Mouse (Mus musculus) bone marrow, adult 2 months (tissue): ENCODE measurements at regions not wholly inside any gene's neighbourhood (a gene's known extent, or its start where the extent isn't known, plus 50 kb on each side); places are given as distances from the start of the nearest gene placed in this dataset.
"Not testable (repeated sequence)": the region's sequence is repeated elsewhere in the genome, so short reads cannot be mapped to it uniquely, and the experiment has no call there.

ENCODE experiments used
- H3K27ac ChIP-seq: fragments of 200-500 bp; 2 replicates; pipeline ENCODE4 v1.5.1; 2012; ENCODE audit warnings: low read depth, mild to moderate bottlenecking, control low read depth, inconsistent platforms, low read length; ENCODE audit not compliant: control insufficient read depth, poor library complexity, insufficient read depth
- H3K4me1 ChIP-seq: fragments of 200-500 bp; 2 replicates; pipeline ENCODE4 v1.6.1; 2011; ENCODE audit warnings: low read length; ENCODE audit not compliant: control insufficient read depth, insufficient read depth
- H3K4me3 ChIP-seq: fragments of 200-500 bp; replicated peaks from 2 replicates; pipeline ENCODE3; 2011; ENCODE audit warnings: mild to moderate bottlenecking, low read depth, low read length, control low read depth; ENCODE audit not compliant: control insufficient read depth
- CTCF ChIP-seq: fragments of 200-500 bp; IDR thresholded peaks from 2 replicates; pipeline ENCODE4 v1.5.1; 2011; ENCODE audit warnings: low read length, control low read depth; ENCODE audit not compliant: control insufficient read depth, insufficient read depth
- POLR2A ChIP-seq: fragments of 200-500 bp; IDR thresholded peaks from 2 replicates; pipeline ENCODE4 v1.6.1; 2011; ENCODE audit warnings: low read depth, mild to moderate bottlenecking, control low read depth, low read length, borderline replicate concordance; ENCODE audit not compliant: control insufficient read depth
- WGBS: fragments of 180-500 bp; shearing (Covaris S2); methylation state at CpG from one replicate; pipeline ENCODE4 v1.1.7; 2018; 5-methylcytosine and 5-hydroxymethylcytosine counted together

DNA sequence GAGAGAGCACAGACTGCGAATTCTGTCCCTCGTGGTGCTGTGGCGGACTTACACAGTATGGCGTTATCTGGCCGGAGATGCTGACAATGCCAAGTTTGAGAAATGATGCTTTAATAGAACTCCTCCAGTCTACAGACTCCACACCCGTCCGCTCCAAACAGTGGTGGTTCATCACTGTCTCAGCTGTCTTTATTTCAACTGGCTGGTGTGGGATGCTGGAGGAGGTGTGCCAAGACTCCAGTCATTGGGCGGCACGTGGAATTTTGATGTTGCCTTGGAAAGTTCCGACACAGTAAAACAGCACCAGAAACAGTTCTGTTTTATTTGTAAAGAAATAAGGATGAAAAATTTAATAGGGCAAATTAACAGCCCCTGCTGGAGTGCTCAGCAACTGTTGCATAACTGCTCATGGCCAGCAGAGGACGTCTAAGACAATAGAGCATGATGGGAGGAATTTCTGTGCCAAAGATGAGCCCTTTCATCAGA, 141.8 kb upstream of the 1700025G04Rik start:
- H3K4me1 ChIP-seq: no peaks in the 10 kb centered on the region
- H3K27ac ChIP-seq: no peak overlapping the region
- TF ChIP-seq CTCF (no peak), POLR2A (no peak)
- H3K4me3 ChIP-seq: no peak overlapping the region
- 80% methylated on average over 11 of the region's 11 CpGs for WGBS

- TF ChIP-seq POLR2A (no peak), CTCF (no peak)
- Histone ChIP-seq H3K4me3 (no peak overlapping the region), H3K27ac (no peak overlapping the region), H3K4me1 (no peaks in the 10 kb centered on the region)
- WGBS: 73% methylated on average over 2 of the region's 2 CpGs
Measured at GRCm38 (mm10) chr1:152229709-152230108, 139.8 kb upstream of the 1700025G04Rik start.

GRCm38 (mm10) chr1:152226049-152226448, 136.1 kb upstream of the 1700025G04Rik start:
- Histone ChIP-seq H3K4me1 (no peaks in the 10 kb centered on the region), H3K27ac (no peak overlapping the region), H3K4me3 (no peak overlapping the region)
- 83% methylated on average over 3 of the region's 3 CpGs for WGBS
- TF ChIP-seq CTCF (no peak), POLR2A (no peak)

GRCm38 (mm10) chr1:152223666-152224065, 133.7 kb upstream of the 1700025G04Rik start:
- 44% methylated on average over 1 of the region's 1 CpGs for WGBS
- H3K4me1 ChIP-seq: no peaks in the 10 kb centered on the region
- no peak for TF ChIP-seq CTCF
- TF ChIP-seq POLR2A: no peak
- H3K27ac ChIP-seq: no peak overlapping the region
- no peak overlapping the region for H3K4me3 ChIP-seq

DNA sequence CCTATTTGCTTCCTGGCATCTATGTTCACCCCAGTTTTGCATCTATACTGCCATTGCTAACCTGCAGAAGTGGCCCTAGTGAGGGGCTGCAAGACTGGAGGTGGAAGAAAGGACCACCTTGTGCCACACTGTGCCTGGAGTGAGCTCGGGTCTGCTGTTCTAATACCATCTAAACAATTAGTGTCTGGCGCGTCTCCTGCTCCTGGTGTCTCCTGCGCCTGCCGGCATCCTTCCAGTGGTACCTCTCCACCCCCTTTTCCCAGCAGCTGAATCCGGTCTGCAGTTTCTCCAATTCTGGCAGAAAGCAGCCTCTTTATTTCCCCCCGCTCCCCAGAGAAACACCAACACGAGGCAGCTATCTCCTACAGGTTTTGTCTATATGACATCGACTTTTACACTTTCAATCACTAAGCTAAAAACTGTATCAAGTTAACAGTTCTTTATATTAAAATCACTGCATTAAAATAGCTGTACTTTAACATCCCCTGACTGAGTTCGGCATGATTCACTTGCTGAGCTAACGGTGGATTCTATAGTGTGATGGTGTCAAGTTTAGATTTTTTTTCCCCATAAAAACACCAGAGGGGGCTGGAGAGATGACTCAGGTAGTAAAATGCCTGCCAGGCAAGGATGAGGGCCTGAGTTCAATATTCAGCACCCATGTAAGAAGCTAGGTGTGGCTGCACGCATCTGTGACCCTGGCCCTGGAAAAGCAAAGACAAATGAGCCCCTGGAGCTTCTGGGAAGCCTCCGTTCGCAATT, 131.1 kb upstream of the 1700025G04Rik start:
- WGBS: 88% methylated on average over 14 of the region's 14 CpGs
- H3K27ac ChIP-seq: no peak overlapping the region
- no peaks in the 10 kb centered on the region for H3K4me1 ChIP-seq
- no peak for TF ChIP-seq CTCF
- no peak for TF ChIP-seq POLR2A
- H3K4me3 ChIP-seq: no peak overlapping the region

- 81% methylated on average over 5 of the region's 5 CpGs for WGBS
- not testable (repeated sequence) for H3K4me3 ChIP-seq, H3K4me1 ChIP-seq, H3K27ac ChIP-seq
Measured at GRCm38 (mm10) chr1:152219752-152220151, 129.8 kb upstream of the 1700025G04Rik start.

DNA sequence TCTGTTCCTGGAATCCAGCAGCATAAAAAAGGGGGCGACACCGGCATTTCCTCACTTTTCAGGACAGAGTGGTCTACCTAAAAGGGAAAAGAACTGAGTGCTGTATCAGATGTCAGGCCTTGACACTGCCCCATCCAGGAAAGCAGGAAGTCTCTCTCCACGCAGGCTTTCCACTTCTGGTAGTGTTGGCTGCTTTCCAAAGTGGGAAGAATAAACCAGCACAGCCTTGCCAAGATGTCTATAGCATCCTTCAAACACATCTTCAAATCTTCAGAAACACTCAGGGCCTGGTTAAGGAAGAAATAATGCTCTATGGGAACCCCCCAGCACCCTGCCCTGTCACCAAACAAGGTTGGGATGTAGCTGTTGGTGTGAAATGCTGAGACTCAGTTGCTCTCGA, 127.5 kb upstream of the 1700025G04Rik start:
- H3K4me3 ChIP-seq: no peak overlapping the region
- no peak for TF ChIP-seq POLR2A
- TF ChIP-seq CTCF: no peak
- no peak overlapping the region for H3K27ac ChIP-seq
- WGBS: 54% methylated on average over 4 of the region's 4 CpGs
- no peaks in the 10 kb centered on the region for H3K4me1 ChIP-seq

GRCm38 (mm10) chr1:152214376-152214775, 124.5 kb upstream of the 1700025G04Rik start:
- no peak overlapping the region for H3K27ac ChIP-seq
- H3K4me1 ChIP-seq: no peaks in the 10 kb centered on the region
- H3K4me3 ChIP-seq: no peak overlapping the region
- 77% methylated on average over 2 of the region's 2 CpGs for WGBS
- TF ChIP-seq CTCF (no peak), POLR2A (no peak)

- H3K27ac ChIP-seq: no peak overlapping the region
- no peaks in the 10 kb centered on the region for H3K4me1 ChIP-seq
- no peak overlapping the region for H3K4me3 ChIP-seq
- TF ChIP-seq POLR2A (no peak), CTCF (no peak)
- 80% methylated on average over 2 of the region's 2 CpGs for WGBS
Measured at GRCm38 (mm10) chr1:152203187-152203586, 113.3 kb upstream of the 1700025G04Rik start.
